Mouse (Mus musculus): ENCODE measurements at regions not wholly inside any gene's neighbourhood (a gene's known extent, or its start where the extent isn't known, plus 50 kb on each side); places are given as distances from the start of the nearest gene placed in this dataset.

GRCm38 (mm10) chr12:33626092-33626882 is 196.9 kb downstream of the Twistnb start:
- in situ Hi-C loops (cut with MboI; ENCODE audit: low pct_unique_long_range_greater_than_20kb in 1 of 2, low sequenced_read_pairs in 2 of 2, unreplicated experiment in 1 of 2) = no loop called here

DNA sequence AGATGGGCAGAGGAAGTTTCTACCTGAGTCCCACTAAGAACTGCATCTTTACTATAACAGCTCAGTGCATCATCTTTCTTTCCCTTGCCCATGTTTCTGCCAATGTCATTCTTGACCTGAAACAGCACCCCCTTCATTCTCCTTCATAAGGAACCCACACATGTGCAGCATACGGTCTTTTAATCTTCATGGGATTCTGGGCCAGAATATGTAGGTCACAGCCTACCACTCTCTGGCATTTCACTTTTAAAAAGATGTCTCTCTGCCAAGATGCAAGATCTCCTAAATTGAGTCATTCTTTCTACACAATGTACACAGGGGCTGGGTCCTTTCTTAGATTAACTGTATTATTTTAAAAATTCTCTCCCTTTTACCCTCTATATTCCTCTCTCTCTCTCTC is 223.2 kb downstream of the Twistnb start:
- in situ Hi-C loops (cut with MboI; ENCODE audit: low pct_unique_long_range_greater_than_20kb in 1 of 2, low sequenced_read_pairs in 2 of 2, unreplicated experiment in 1 of 2) = no loop called here

- in situ Hi-C loops (cut with MboI; ENCODE audit: low pct_unique_long_range_greater_than_20kb in 1 of 2, low sequenced_read_pairs in 2 of 2, unreplicated experiment in 1 of 2) = no loop called here
These were observed 246.1 kb downstream of the Twistnb start for GRCm38 (mm10) chr12:33675508-33675907.

GRCm38 (mm10) chr12:33692870-33693269 is 235.4 kb upstream of the Ferd3l start:
- in situ Hi-C loops (cut with MboI; ENCODE audit: low pct_unique_long_range_greater_than_20kb in 1 of 2, low sequenced_read_pairs in 2 of 2, unreplicated experiment in 1 of 2) = no loop called here

DNA sequence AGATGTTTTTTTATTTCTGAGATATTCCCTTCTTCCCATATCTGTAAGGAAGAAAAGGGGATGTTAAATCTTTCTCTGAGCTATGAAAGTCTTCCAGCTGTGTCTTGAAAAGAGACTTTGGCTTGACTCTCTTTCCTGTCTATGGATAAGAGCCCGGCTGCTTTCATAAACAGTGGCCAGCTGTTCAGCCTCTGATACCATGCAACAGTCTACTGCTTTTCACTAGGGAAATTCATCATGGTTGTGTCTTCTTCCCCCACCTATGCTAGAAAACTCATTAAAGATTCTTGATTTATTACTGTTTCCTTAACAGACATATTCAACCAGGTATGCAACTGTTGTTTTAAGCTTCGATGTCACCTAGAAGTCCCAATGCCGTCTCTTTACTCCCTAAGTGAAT is 213.8 kb upstream of the Ferd3l start:
- in situ Hi-C loops (cut with MboI; ENCODE audit: low pct_unique_long_range_greater_than_20kb in 1 of 2, low sequenced_read_pairs in 2 of 2, unreplicated experiment in 1 of 2) = no loop called here

- in situ Hi-C loops (cut with MboI; ENCODE audit: low pct_unique_long_range_greater_than_20kb in 1 of 2, low sequenced_read_pairs in 2 of 2, unreplicated experiment in 1 of 2) = no loop called here
These were observed 212.2 kb upstream of the Ferd3l start for GRCm38 (mm10) chr12:33715997-33716396.

DNA sequence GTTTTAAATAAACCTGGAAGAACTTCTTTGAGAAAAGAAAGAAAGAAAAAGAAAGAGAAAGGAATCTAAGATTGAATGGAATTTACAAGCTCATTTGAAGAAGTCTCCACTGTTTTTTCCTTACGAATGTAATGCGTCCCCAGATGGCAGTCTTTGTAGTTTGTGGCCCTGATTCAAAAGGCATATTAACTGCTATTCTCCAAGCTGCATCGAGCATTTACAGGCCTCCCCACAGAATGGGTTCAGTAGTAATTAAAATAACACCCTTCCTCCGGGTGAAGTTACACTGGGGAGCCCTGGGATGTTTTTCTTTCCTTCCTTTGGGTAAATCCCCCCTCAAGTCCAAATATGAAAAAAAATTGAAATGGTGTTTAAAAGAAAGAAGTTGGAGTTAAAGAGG is 211.2 kb upstream of the Ferd3l start:
- in situ Hi-C loops (cut with MboI; ENCODE audit: low pct_unique_long_range_greater_than_20kb in 1 of 2, low sequenced_read_pairs in 2 of 2, unreplicated experiment in 1 of 2) = no loop called here

DNA sequence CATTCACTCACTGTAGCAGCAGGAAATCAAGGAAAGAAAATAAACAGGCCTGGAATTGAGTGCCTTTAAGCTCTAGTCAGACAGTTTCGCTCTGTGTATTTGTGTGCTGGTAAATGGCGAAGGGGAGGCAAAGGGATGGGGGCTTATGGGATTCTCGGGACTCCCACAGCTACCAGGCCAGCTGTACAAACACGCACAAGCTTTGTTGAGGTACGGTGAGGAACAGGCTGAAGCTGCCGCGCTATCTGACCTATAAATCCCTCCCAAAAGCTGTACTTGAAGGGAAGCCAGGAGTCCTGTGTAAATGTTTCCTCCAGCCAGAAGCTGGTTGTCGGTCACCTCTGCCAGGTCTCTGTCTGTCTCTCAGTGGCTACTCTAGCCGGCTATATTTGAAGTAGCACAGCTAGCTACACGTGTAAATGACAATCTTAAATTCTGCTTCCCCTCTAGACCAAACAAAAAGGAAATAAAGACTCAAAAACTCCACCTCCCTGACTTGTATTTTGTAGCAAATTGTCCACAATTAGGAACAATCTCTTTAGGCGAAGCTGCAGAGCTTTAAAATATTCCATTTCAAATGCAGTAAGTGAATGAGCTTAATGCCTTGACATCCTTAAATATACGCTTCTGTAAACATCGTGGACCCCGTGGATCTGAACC is 210.5 kb upstream of the Ferd3l start:
- in situ Hi-C loops (cut with MboI; ENCODE audit: low pct_unique_long_range_greater_than_20kb in 1 of 2, low sequenced_read_pairs in 2 of 2, unreplicated experiment in 1 of 2) = no loop called here

DNA sequence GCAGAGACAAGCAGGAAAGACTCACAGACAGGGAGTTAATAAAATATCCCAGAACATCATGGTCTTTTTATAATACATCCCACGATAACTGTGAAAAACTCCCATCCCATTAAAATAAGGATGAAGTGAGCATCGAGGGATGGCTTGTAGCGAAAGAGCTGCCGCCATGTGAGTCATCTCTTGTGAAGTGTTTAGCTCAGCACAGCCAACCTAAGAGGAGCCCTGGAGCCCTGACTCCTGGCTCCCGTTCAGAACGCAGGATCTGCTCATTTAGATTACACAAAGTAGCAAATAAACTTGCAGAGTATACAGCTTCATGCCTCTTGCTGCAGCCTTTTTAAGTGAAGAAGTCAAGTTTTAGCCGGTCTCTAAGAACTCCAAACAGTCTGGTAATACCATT is 209.2 kb upstream of the Ferd3l start:
- in situ Hi-C loops (cut with MboI; ENCODE audit: low pct_unique_long_range_greater_than_20kb in 1 of 2, low sequenced_read_pairs in 2 of 2, unreplicated experiment in 1 of 2) = no loop called here

- in situ Hi-C loops (cut with MboI; ENCODE audit: low pct_unique_long_range_greater_than_20kb in 1 of 2, low sequenced_read_pairs in 2 of 2, unreplicated experiment in 1 of 2) = no loop called here
These were observed 196.3 kb upstream of the Ferd3l start for GRCm38 (mm10) chr12:33731937-33732336.

GRCm38 (mm10) chr12:33775563-33776468 is 152.4 kb upstream of the Ferd3l start:
- in situ Hi-C loops (cut with MboI; ENCODE audit: low pct_unique_long_range_greater_than_20kb in 1 of 2, low sequenced_read_pairs in 2 of 2, unreplicated experiment in 1 of 2) = no loop called here

GRCm38 (mm10) chr12:33778477-33778876 is 149.7 kb upstream of the Ferd3l start:
- in situ Hi-C loops (cut with MboI; ENCODE audit: low pct_unique_long_range_greater_than_20kb in 1 of 2, low sequenced_read_pairs in 2 of 2, unreplicated experiment in 1 of 2) = no loop called here

DNA sequence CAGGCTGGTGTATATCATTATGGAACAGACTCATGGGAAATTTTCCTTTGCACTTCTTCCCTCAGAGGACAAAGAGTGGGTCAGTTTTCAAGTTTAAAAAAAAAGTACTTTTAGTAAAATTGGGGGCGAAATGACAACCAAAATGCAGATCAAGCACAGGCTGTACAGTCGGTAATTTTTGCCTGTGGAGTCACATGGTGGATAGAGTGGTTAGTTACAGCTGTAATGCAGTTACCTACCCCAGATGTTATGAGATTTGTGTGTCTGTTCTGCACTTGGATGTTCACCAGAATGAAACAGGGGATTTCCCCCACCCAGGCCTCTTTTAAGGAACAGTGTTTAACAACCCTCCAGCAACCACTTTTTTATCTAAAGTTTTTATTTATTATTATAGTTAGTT is 148.3 kb upstream of the Ferd3l start:
- in situ Hi-C loops (cut with MboI; ENCODE audit: low pct_unique_long_range_greater_than_20kb in 1 of 2, low sequenced_read_pairs in 2 of 2, unreplicated experiment in 1 of 2) = no loop called here

DNA sequence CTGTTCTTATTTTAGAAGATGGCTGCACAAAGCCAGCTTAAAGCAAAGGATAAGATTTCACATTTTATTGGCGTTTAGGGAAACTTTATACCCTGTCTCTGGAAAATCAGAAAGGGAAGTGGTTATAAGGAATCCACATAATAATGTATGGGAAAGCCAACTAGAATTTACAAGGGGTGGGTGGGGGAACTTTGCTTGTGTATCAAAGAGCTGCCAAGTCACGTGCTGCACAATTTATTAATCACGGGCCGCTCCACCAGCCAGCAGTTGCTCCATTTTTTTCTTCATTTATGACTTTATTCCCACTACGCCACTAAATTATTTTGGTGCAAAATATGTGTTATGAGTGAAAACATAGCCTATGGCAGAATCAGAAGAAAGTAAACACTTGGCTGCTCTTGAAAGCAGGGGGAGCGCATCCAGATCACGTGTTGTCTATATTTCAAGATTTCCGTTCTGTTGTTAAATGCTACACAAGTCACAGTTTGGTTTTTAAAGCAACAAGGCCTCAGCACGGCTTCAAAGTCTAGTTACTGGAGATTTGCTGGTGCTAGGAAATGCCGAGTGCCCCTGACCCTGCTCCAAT is 123.9 kb upstream of the Ferd3l start:
- in situ Hi-C loops (cut with MboI; ENCODE audit: low pct_unique_long_range_greater_than_20kb in 1 of 2, low sequenced_read_pairs in 2 of 2, unreplicated experiment in 1 of 2) = no loop called here

DNA sequence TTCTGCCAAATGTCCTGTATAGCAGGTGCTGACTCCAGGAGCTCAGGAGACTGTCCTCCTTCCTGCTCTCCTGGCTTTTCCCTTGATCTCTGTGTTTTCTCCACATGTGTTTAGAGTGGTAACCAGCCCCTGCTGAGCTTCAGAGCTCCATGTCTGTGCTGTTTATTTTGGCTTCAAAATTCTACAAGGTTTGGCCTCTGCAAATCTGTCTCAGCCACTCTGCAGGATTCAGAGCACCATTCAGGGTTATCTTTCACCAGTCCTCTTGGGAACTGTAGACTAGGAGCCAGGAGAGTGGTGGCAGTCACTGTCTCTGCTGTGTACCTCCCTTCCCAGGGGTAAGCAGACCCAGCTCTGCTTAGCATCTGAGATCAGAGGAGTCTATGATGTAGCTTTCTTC is 102.7 kb upstream of the Ferd3l start:
- in situ Hi-C loops (cut with MboI; ENCODE audit: low pct_unique_long_range_greater_than_20kb in 1 of 2, low sequenced_read_pairs in 2 of 2, unreplicated experiment in 1 of 2) = no loop called here

- in situ Hi-C loops (cut with MboI; ENCODE audit: low pct_unique_long_range_greater_than_20kb in 1 of 2, low sequenced_read_pairs in 2 of 2, unreplicated experiment in 1 of 2) = no loop called here
These were observed 79.1 kb upstream of the Ferd3l start for GRCm38 (mm10) chr12:33849088-33849487.

DNA sequence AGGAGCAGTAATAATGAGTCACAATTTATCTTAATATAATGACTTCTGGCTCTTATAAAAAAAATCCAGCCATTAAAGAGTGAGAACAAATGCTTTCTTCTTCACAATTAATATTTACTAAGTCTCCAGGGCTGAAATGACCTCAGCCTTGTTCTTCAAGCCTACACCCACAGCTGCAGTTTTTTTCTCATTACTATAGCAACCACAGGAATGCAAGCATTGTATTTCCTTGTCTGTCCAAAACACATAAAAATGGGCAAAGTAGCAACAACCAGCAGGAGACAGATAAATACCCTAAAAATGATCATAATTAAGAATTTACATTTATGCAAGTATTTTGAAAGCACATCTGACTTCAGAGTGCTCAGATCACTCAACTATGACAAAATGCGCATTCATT is 76.5 kb upstream of the Ferd3l start:
- in situ Hi-C loops (cut with MboI; ENCODE audit: low pct_unique_long_range_greater_than_20kb in 1 of 2, low sequenced_read_pairs in 2 of 2, unreplicated experiment in 1 of 2) = no loop called here

Measured in mouse embryonic stem cell (cell line).